Mouse (Mus musculus): ENCODE data around the gene Hdlbp. TPM values are rescaled to one million over a fixed set of nuclear protein-coding genes. Genes with fewer than 3 reads are reported as not detected.

The Hdlbp gene
- polyA plus RNA-seq, 1 experiment from 2014 or later = 92.4 TPM

GRCm38 (mm10) chr1:93362661-93363060 is 116.0 kb downstream of the Hdlbp start:
- no peak overlapping the region for H3K4me2 ChIP-seq (ENCODE audit: low read depth, low read length, severe bottlenecking)
- WGBS = 92% methylated on average over 4 of the region's 4 CpGs

More at GRCm38 (mm10) chr1:93362661-93363060, 116.0 kb downstream of the Hdlbp start:
- ATAC-seq (replicated peaks; ENCODE audit: low FRiP score) = no peak
- no peak overlapping the region for H3K4me3 ChIP-seq (ENCODE audit: low read depth, low read length)
- no peak overlapping the region for H3K27ac ChIP-seq (ENCODE audit: low read depth, low read length)
- DNase-seq (ENCODE audit: low spot score) = no peak
- no peaks in the 10 kb centered on the region for H3K4me1 ChIP-seq (replicated peaks; ENCODE audit: control insufficient read depth, insufficient read depth, low read length)
- no peak overlapping the region for H3K9ac ChIP-seq (ENCODE audit: low read length)
- no peaks in the 10 kb centered on the region for H3K9me3 ChIP-seq (ENCODE audit: control insufficient read depth, low read length)
- H3K27me3 ChIP-seq (ENCODE audit: control insufficient read depth, insufficient read depth, low read length) = no peaks in the 10 kb centered on the region
- peaks cover 13% of the 10 kb centered on the region; the same call in 1 of the 2 replicates for H3K36me3 ChIP-seq (ENCODE audit: control insufficient read depth, insufficient read depth, low read length)

Other genes starting within 250 kb of the Hdlbp start
- gene Sned1, start 243.0 kb downstream of the Hdlbp start, polyA plus RNA-seq (2014; fragmentation: Nextera tagmentation; extraction: Ambion mirVana) = 2.2 and 3.2 TPM in 2 replicates
- 31.0 and 37.8 TPM in 2 replicates for gene Mterf4, start 172.9 kb downstream of the Hdlbp start, polyA plus RNA-seq (2014; fragmentation: Nextera tagmentation; extraction: Ambion mirVana)
- 88.4 and 94.6 TPM in 2 replicates for gene Ppp1r7, start 136.0 kb downstream of the Hdlbp start, polyA plus RNA-seq (2014; fragmentation: Nextera tagmentation; extraction: Ambion mirVana)
- 28.2 and 30.0 TPM in 2 replicates for gene Pask, start 135.3 kb downstream of the Hdlbp start, polyA plus RNA-seq (2014; fragmentation: Nextera tagmentation; extraction: Ambion mirVana)
- not detected in 2 replicates for gene Ano7, start 104.9 kb downstream of the Hdlbp start, polyA plus RNA-seq (2014; fragmentation: Nextera tagmentation; extraction: Ambion mirVana)
- gene Farp2, start 33.3 kb upstream of the Hdlbp start, polyA plus RNA-seq (2014; fragmentation: Nextera tagmentation; extraction: Ambion mirVana) = 4.4 and 4.5 TPM in 2 replicates
- 186 and 206 TPM in 2 replicates for gene Stk25, start 179.8 kb upstream of the Hdlbp start, polyA plus RNA-seq (2014; fragmentation: Nextera tagmentation; extraction: Ambion mirVana)
- 44.0 and 48.6 TPM in 2 replicates for gene Bok, start 206.8 kb upstream of the Hdlbp start, polyA plus RNA-seq (2014; fragmentation: Nextera tagmentation; extraction: Ambion mirVana)